Comparison of ENCODE assay signal across 28 mouse cellular contexts in the genomic region with DNA sequence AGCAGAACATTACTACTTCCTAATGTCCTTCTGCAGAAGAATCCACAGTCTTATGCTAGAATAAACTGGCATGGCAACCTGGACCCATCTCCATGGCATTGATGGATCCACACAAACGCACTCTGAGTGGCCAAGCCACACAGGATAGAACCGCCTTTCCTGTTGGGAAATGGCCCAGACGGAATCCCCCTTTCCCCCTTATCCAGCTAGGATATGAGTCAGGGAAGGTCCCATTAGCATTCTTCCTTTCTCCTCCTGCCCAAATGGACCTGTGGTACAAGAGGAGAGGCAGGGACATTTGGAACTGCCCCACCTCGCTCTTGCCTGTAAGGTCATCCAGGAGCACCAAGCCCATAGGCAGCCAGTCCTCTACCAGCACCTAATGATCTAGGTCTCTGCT. TPM values are rescaled to one million over a fixed set of nuclear protein-coding genes. Genes with fewer than 3 reads are reported as not detected.
DNase-seq lines count a peak whose midpoint lies in the region; ATAC-seq and TF ChIP-seq lines count a peak whose summit lies in the region.
"Had no signal": no experiment of that assay in that cellular context is flagged by ENCODE, and none has a peak within 500 bp of the region (broad histone marks: within the 10 kb centered on the region; RNA-seq: fewer than 3 reads in every experiment).

No protein-coding gene starts in this region.

- H3K27me3 ChIP-seq in heart, postnatal 0 days (ENCODE audit: control insufficient read depth, insufficient read depth, low read length): no peaks in the 10 kb centered on the region
- H3K27me3 ChIP-seq in heart, embryonic 11.5 days (ENCODE audit: control insufficient read depth, insufficient read depth, low read length): 0 out of 2 replicates have a peak, but pooled peaks cover 3% of the 10 kb centered on the region
- no peaks in the 10 kb centered on the region for H3K27me3 ChIP-seq in lung, postnatal 0 days (replicated peaks; ENCODE audit: insufficient read depth, low read length)
- no peaks in the 10 kb centered on the region for H3K27me3 ChIP-seq in cerebellum, adult 2 months (ENCODE audit: control insufficient read depth, insufficient read depth, low read length)
- H3K27me3 ChIP-seq: CH12.LX; forebrain, embryonic 13.5 days; limb, embryonic 15.5 days; neural tube, embryonic 13.5 days had no signal

- no peak for TF ChIP-seq EP300 in heart, postnatal 0 days (IDR thresholded peaks at IDR 0.05; ENCODE audit: low read depth)
- TF ChIP-seq EP300 in lung, postnatal 0 days (IDR thresholded peaks at IDR 0.05): no peak

- DNase-seq in heart, postnatal 0 days (ENCODE audit: low spot score): no peak
- DNase-seq in lung, postnatal 0 days (ENCODE audit: low spot score): no peak
- no peak for DNase-seq in lung, adult 2 months
- peak; percentile 64 for DNase-seq in kidney, postnatal 14 days
- DNase-seq in cerebellum, postnatal 14 days: no peak
- DNase-seq in cerebellum, adult 2 months: no peak
- DNase-seq: B cell, adult 2 months; cerebellum, adult 8-10 months; gastrocnemius, adult 2 months; heart, postnatal 10 days; left cerebral cortex, postnatal 4 days; thymus, postnatal 14 days had no signal

- no peak overlapping the region for H3K27ac ChIP-seq in heart, postnatal 0 days (ENCODE audit: low read depth)
- no peak overlapping the region for H3K27ac ChIP-seq in heart, embryonic 11.5 days (ENCODE audit: low read depth, low read length)
- H3K27ac ChIP-seq in lung, postnatal 0 days (ENCODE audit: low read length): no peak overlapping the region
- H3K27ac ChIP-seq in cerebellum, adult 2 months (ENCODE audit: insufficient read depth, low read length): no peak overlapping the region
- H3K27ac ChIP-seq: forebrain, embryonic 13.5 days; gastrocnemius, adult 2 months; hindbrain, embryonic 12.5 days; limb, embryonic 15.5 days; macrophage; midbrain, embryonic 10.5 days; neural tube, embryonic 13.5 days had no signal

- H3K9me3 ChIP-seq in heart, postnatal 0 days (replicated peaks; ENCODE audit: control insufficient read depth, low read length): no peaks in the 10 kb centered on the region
- H3K9me3 ChIP-seq in heart, embryonic 11.5 days (replicated peaks; ENCODE audit: control insufficient read depth, low read length): no peaks in the 10 kb centered on the region
- H3K9me3 ChIP-seq in lung, postnatal 0 days (ENCODE audit: low read length): no peaks in the 10 kb centered on the region
- H3K9me3 ChIP-seq: forebrain, embryonic 13.5 days; G1E; hindbrain, embryonic 12.5 days; limb, embryonic 15.5 days; midbrain, embryonic 10.5 days; neural tube, embryonic 13.5 days had no signal

- no peak for TF ChIP-seq CTCF in heart, postnatal 0 days (IDR thresholded peaks at IDR 0.05; ENCODE audit: low read depth)
- no peak for TF ChIP-seq CTCF in lung, postnatal 0 days (IDR thresholded peaks at IDR 0.05)
- TF ChIP-seq CTCF in lung, adult 2 months (IDR thresholded peaks at IDR 0.05; ENCODE audit: insufficient read depth, low read length): no peak
- TF ChIP-seq CTCF in cerebellum, adult 2 months (IDR thresholded peaks at IDR 0.05; ENCODE audit: borderline replicate concordance, insufficient read depth, low read depth, low read length): no peak

- H3K4me1 ChIP-seq in heart, postnatal 0 days (ENCODE audit: control insufficient read depth, insufficient read depth): no peaks in the 10 kb centered on the region
- H3K4me1 ChIP-seq in heart, embryonic 11.5 days (ENCODE audit: control insufficient read depth, insufficient read depth, low read length): no peaks in the 10 kb centered on the region
- no peaks in the 10 kb centered on the region for H3K4me1 ChIP-seq in lung, postnatal 0 days (ENCODE audit: insufficient read depth, low read depth, low read length)
- H3K4me1 ChIP-seq in lung, adult 2 months (ENCODE audit: control insufficient read depth, insufficient read depth, low read length): no peaks in the 10 kb centered on the region
- peaks cover 29% of the 10 kb centered on the region for H3K4me1 ChIP-seq in cerebellum, adult 2 months (ENCODE audit: control insufficient read depth, insufficient read depth, low read length)
- H3K4me1 ChIP-seq: limb, embryonic 15.5 days had no signal

- H3K36me3 ChIP-seq in heart, postnatal 0 days (replicated peaks; ENCODE audit: control insufficient read depth, insufficient read depth, low read length): no peaks in the 10 kb centered on the region
- H3K36me3 ChIP-seq in heart, embryonic 11.5 days (ENCODE audit: control insufficient read depth, insufficient read depth, low read length): no peaks in the 10 kb centered on the region
- no peaks in the 10 kb centered on the region for H3K36me3 ChIP-seq in lung, postnatal 0 days (ENCODE audit: insufficient read depth, low read length)
- H3K36me3 ChIP-seq: G1E; hindbrain, embryonic 12.5 days; limb, embryonic 15.5 days; midbrain, embryonic 10.5 days; neural tube, embryonic 13.5 days had no signal

- WGBS in heart, postnatal 0 days: 71% methylated on average over 4 of the region's 4 CpGs
- WGBS in heart, embryonic 11.5 days (ENCODE audit: insufficient replicate concordance): 58% methylated on average over 4 of the region's 4 CpGs
- WGBS in lung, postnatal 0 days: 61% methylated on average over 4 of the region's 4 CpGs
- WGBS in lung, adult 2 months: 59% methylated on average over 4 of the region's 4 CpGs
- WGBS in cerebellum, adult 2 months: 88% methylated on average over 4 of the region's 4 CpGs

- no peak overlapping the region for H3K4me3 ChIP-seq in heart, postnatal 0 days (ENCODE audit: low read depth, low read length)
- H3K4me3 ChIP-seq in heart, embryonic 11.5 days (ENCODE audit: low read depth, low read length): no peak overlapping the region
- no peak overlapping the region for H3K4me3 ChIP-seq in lung, postnatal 0 days (ENCODE audit: low read depth, low read length)
- H3K4me3 ChIP-seq in lung, adult 2 months (replicated peaks; ENCODE audit: extremely low read depth, low read depth, low read length): no peak overlapping the region
- H3K4me3 ChIP-seq in cerebellum, adult 2 months (replicated peaks; ENCODE audit: insufficient read depth, low read depth, low read length): no peak overlapping the region
- H3K4me3 ChIP-seq: forebrain, embryonic 13.5 days; gastrocnemius, adult 2 months; hindbrain, embryonic 12.5 days; limb, embryonic 15.5 days; midbrain, embryonic 10.5 days; myocyte; neural tube, embryonic 13.5 days had no signal

- H3K9ac ChIP-seq in heart, postnatal 0 days (replicated peaks; ENCODE audit: low read depth, low read length): no peak overlapping the region
- no peak overlapping the region for H3K9ac ChIP-seq in heart, embryonic 11.5 days (ENCODE audit: low read depth, low read length)
- H3K9ac ChIP-seq in lung, postnatal 0 days (replicated peaks; ENCODE audit: low read depth): no peak overlapping the region
- H3K9ac ChIP-seq: forebrain, embryonic 13.5 days; hindbrain, embryonic 12.5 days; limb, embryonic 15.5 days; neural tube, embryonic 13.5 days had no signal

- ATAC-seq in heart, postnatal 0 days (ENCODE audit: insufficient read depth, low read depth): 0 out of 2 replicates have a peak, but pooled peaks have one; percentile 39
- no peak for ATAC-seq in heart, embryonic 11.5 days (replicated peaks; ENCODE audit: insufficient number of reproducible peaks, low FRiP score, low TSS enrichment)
- ATAC-seq in lung, postnatal 0 days: peak; percentile 33; the same call in 1 of the 2 replicates
- ATAC-seq: forebrain, embryonic 13.5 days; midbrain, embryonic 16.5 days; Patski had no signal

- no peak overlapping the region for H3K4me2 ChIP-seq in heart, postnatal 0 days (ENCODE audit: low read depth, low read length)
- H3K4me2 ChIP-seq in heart, embryonic 11.5 days: no peak overlapping the region
- no peak overlapping the region for H3K4me2 ChIP-seq in lung, postnatal 0 days (replicated peaks; ENCODE audit: low read depth, low read length)
- H3K4me2 ChIP-seq: forebrain, embryonic 13.5 days; hindbrain, embryonic 12.5 days; limb, embryonic 15.5 days; neural tube, embryonic 13.5 days had no signal

- no peak for TF ChIP-seq POLR2A in lung, adult 2 months (IDR thresholded peaks at IDR 0.05; ENCODE audit: borderline replicate concordance, extremely low read depth, low read depth, low read length)
- TF ChIP-seq POLR2A in cerebellum, adult 2 months (IDR thresholded peaks at IDR 0.05; ENCODE audit: borderline replicate concordance, insufficient read depth, low read length): no peak

RNA-seq across cellular contexts. Expression of gene Sirpa, which starts 10.4 kb away (rescaled TPM):
- total RNA-seq in heart, postnatal 0 days (2014; rRNA removed; ENCODE audit: low replicate concordance): 17.0 and 43.9 TPM in 2 replicates
- polyA plus RNA-seq in heart, postnatal 0 days (2015; fragmentation: Nextera tagmentation; extraction: Ambion mirVana): 8.8 and 10.8 TPM in 2 replicates
- polyA plus RNA-seq in heart, embryonic 11.5 days (2014; fragmentation: Nextera tagmentation; extraction: Ambion mirVana): 13.0 and 15.7 TPM in 2 replicates
- 30.1 and 35.4 TPM in 2 replicates for polyA plus RNA-seq in lung, postnatal 0 days (2015; fragmentation: Nextera tagmentation; extraction: Ambion mirVana)
- polyA plus RNA-seq in lung, adult 2 months (2012; rRNA removed): 78.2 and 94.2 TPM in 2 replicates
- polyA plus RNA-seq in cerebellum, adult 2 months (2012; rRNA removed): 235 and 254 TPM in 2 replicates
- polyA plus RNA-seq: G1E had no signal

RNA-seq across cellular contexts. Expression of gene F830045P16Rik, which starts 45.9 kb away (rescaled TPM):
- not detected in 2 replicates for total RNA-seq in heart, postnatal 0 days (2014; rRNA removed; ENCODE audit: low replicate concordance)
- not detected in 2 replicates for polyA plus RNA-seq in heart, postnatal 0 days (2015; fragmentation: Nextera tagmentation; extraction: Ambion mirVana)
- polyA plus RNA-seq in heart, embryonic 11.5 days (2014; fragmentation: Nextera tagmentation; extraction: Ambion mirVana): not detected in 2 replicates
- polyA plus RNA-seq in lung, postnatal 0 days (2015; fragmentation: Nextera tagmentation; extraction: Ambion mirVana): not detected in 2 replicates
- polyA plus RNA-seq in lung, adult 2 months (2012; rRNA removed): not detected in 2 replicates
- polyA plus RNA-seq in cerebellum, adult 2 months (2012; rRNA removed): 0.13 and 0.15 TPM in 2 replicates
- total RNA-seq: adrenal gland, adult 18-20 months; CH12.LX; G1E; gastrocnemius, adult 2 months; heart, postnatal 10 days had no signal
- polyA plus RNA-seq: forebrain, embryonic 13.5 days; G1E; large intestine, adult 2 months; lung, embryonic 16.5 days; midbrain, embryonic 10.5 days; midbrain, embryonic 16.5 days; myocyte; neural tube, embryonic 13.5 days; Patski; stomach, embryonic 14.5 days had no signal
